Mouse (Mus musculus) gastrocnemius, postnatal 25 days (tissue): ENCODE data around the gene Gm42742. TPM values are rescaled to one million over a fixed set of nuclear protein-coding genes. Genes with fewer than 3 reads are reported as not detected.

Experiments used
- DNase-seq: peaks from one replicate; pipeline ENCODE4 v3.0.0; 2022
- long read RNA-seq, 2 experiments: library from polyadenylated mRNA; stranded (forward); transcript quantifications; one replicate each; pipeline ENCODE4 v2.0.0; 2021
- total RNA-seq, 2 experiments: library from RNA; stranded (reverse); gene quantifications; 1 replicate in 1 of 2; 2 replicates in 1 of 2; pipeline ENCODE4 v1.2.3; 2021

Gene Gm42742
- total RNA-seq = 10 to 100 TPM; 15.9 to 17.5 TPM
- long read RNA-seq, experiment 1, partial matches to known transcripts = 0 of 5 reads
- long read RNA-seq, experiment 1, other reads (novel, unspliced or antisense) = 5 of 5 reads
- long read RNA-seq, experiment 2, partial matches to known transcripts = 1 of 4 reads
- long read RNA-seq, experiment 2, other reads (novel, unspliced or antisense) = 3 of 4 reads

- DNase-seq = peak; percentile 66
These were observed at the start of gene Gm42742, which contains the start of gene Prrt2 for GRCm38 (mm10) chr7:127020901-127021562. Gene Gm42742, minus strand, starts transcription at chr7:127021097. Gene Prrt2, minus strand, starts transcription at chr7:127021211.

- no peak for DNase-seq
These were observed 45.4 kb upstream of the Gm42742 start for GRCm38 (mm10) chr7:127066317-127066716.

GRCm38 (mm10) chr7:127065538-127065937 lies 44.6 kb upstream of the Gm42742 start:
- no peak for DNase-seq

- DNase-seq = no peak
These were observed 34.2 kb upstream of the Gm42742 start for GRCm38 (mm10) chr7:127055026-127055585.

GRCm38 (mm10) chr7:127041851-127042672 lies 21.2 kb upstream of the Gm42742 start, which contains the start of gene Kif22:
Gene Kif22, minus strand, starts transcription at chr7:127042471.
- DNase-seq = peak; percentile 84

GRCm38 (mm10) chr7:127031244-127031643 lies 10.3 kb upstream of the Gm42742 start:
- DNase-seq = no peak

GRCm38 (mm10) chr7:127030172-127030571 lies 9.3 kb upstream of the Gm42742 start:
- DNase-seq = no peak

- peak; percentile 51 for DNase-seq
These were observed 7.0 kb upstream of the Gm42742 start for GRCm38 (mm10) chr7:127027885-127028284.

GRCm38 (mm10) chr7:127026984-127027726 lies 6.3 kb upstream of the Gm42742 start, which contains the start of gene Maz:
Gene Maz, minus strand, starts transcription at chr7:127027037.
- peak; percentile 100 for DNase-seq

GRCm38 (mm10) chr7:127026616-127026983 lies 5.7 kb upstream of the Gm42742 start:
- DNase-seq = no peak

GRCm38 (mm10) chr7:127026161-127026600 lies 5.3 kb upstream of the Gm42742 start:
- DNase-seq = peak; percentile 78

- DNase-seq = peak; percentile 44
These were observed 4.8 kb upstream of the Gm42742 start for GRCm38 (mm10) chr7:127025556-127026160.

GRCm38 (mm10) chr7:127024755-127025555 lies 4.1 kb upstream of the Gm42742 start:
- DNase-seq = peak; percentile 77

- DNase-seq = peak; percentile 25
These were observed 3.2 kb upstream of the Gm42742 start for GRCm38 (mm10) chr7:127023896-127024690.

- DNase-seq = peak; percentile 28
These were observed 2.4 kb upstream of the Gm42742 start for GRCm38 (mm10) chr7:127023272-127023691.

- DNase-seq = no peak
These were observed 1.8 kb upstream of the Gm42742 start for GRCm38 (mm10) chr7:127022528-127023271.

GRCm38 (mm10) chr7:127021563-127022527 lies 948 bp upstream of the Gm42742 start:
- no peak for DNase-seq
